8 mouse cellular contexts compared by ENCODE assay signal in the genomic region with DNA sequence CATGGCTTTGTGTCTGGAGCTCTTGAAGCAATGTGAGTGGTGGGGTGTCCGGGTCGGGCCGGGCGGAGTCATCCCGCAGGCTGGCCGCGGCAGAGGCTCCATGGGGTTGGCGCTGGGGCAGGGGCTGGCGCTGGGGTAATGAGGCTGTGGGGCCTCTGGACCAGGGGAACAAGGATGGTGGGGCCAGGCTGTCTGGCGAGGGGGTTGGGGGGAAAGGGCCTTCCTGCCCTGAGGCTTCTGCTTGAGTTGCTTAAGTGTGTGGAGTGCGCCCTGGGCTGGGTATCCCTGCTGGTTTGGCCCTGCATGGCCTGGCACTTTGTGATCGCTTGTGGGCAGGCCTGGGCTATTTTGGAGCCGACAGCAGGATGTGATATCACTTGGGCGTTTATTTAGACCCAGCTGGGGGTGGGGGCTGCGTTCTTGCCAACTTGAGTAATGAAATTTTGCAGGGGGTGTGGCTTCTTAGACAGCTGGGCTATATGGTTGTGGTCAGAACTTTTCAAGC. TPM values are rescaled to one million over a fixed set of nuclear protein-coding genes. Genes with fewer than 3 reads are reported as not detected.
A peak's percentile ranks its signal among the peaks of the same experiment; 100 is the strongest.
DNase-seq lines count a peak whose midpoint lies in the region; ATAC-seq and TF ChIP-seq lines count a peak whose summit lies in the region.

No protein-coding gene starts in this region.

- peak; percentile 53 to 60 for DNase-seq in B cell, adult 2 months
- peak; percentile 51 to 70 for DNase-seq in adrenal gland, adult 18-20 months (ENCODE audit: low spot score in 2 of 2)
- DNase-seq in liver, postnatal 0 days = peak; percentile 62
- DNase-seq in urinary bladder, postnatal 25 days (ENCODE audit: low spot score) = peak; percentile 57

- H3K36me3 ChIP-seq in embryonic facial prominence, embryonic 15.5 days = no peaks in the 10 kb centered on the region
- H3K36me3 ChIP-seq in heart, embryonic 11.5 days (ENCODE audit: control insufficient read depth, insufficient read depth, low read length) = no peaks in the 10 kb centered on the region
- H3K36me3 ChIP-seq in kidney, embryonic 14.5 days (ENCODE audit: control insufficient read depth, insufficient read depth, low read length) = no peaks in the 10 kb centered on the region
- H3K36me3 ChIP-seq in liver, postnatal 0 days (replicated peaks; ENCODE audit: insufficient read depth, low read length) = no peaks in the 10 kb centered on the region
- H3K36me3 ChIP-seq in neural tube, embryonic 14.5 days (ENCODE audit: control insufficient read depth, insufficient read depth, low read length) = no peaks in the 10 kb centered on the region

- WGBS in embryonic facial prominence, embryonic 15.5 days = 1% methylated on average over 15 of the region's 15 CpGs
- WGBS in heart, embryonic 11.5 days (ENCODE audit: insufficient replicate concordance) = 1% methylated on average over 15 of the region's 15 CpGs
- WGBS in kidney, embryonic 14.5 days = under 1% methylated on average over 15 of the region's 15 CpGs
- 2% methylated on average over 15 of the region's 15 CpGs for WGBS in liver, postnatal 0 days (ENCODE audit: insufficient replicate concordance)
- under 1% methylated on average over 15 of the region's 15 CpGs for WGBS in neural tube, embryonic 14.5 days

- TF ChIP-seq EP300 in liver, postnatal 0 days (IDR thresholded peaks at IDR 0.05; ENCODE audit: low read depth) = no peak

- 0 out of 2 replicates have a peak, but pooled peaks have one; percentile 15 for ATAC-seq in embryonic facial prominence, embryonic 15.5 days (ENCODE audit: insufficient number of reproducible peaks, low FRiP score, low TSS enrichment, low read depth)
- no peak for ATAC-seq in heart, embryonic 11.5 days (replicated peaks; ENCODE audit: insufficient number of reproducible peaks, low FRiP score, low TSS enrichment)
- no peak; the same call in 1 of the 2 replicates for ATAC-seq in kidney, embryonic 14.5 days (ENCODE audit: low FRiP score, low TSS enrichment)
- ATAC-seq in liver, postnatal 0 days = no peak
- no peak for ATAC-seq in neural tube, embryonic 14.5 days (ENCODE audit: low read depth)

- no peaks in the 10 kb centered on the region for H3K9me3 ChIP-seq in embryonic facial prominence, embryonic 15.5 days (replicated peaks)
- no peaks in the 10 kb centered on the region for H3K9me3 ChIP-seq in heart, embryonic 11.5 days (replicated peaks; ENCODE audit: control insufficient read depth, low read length)
- no peaks in the 10 kb centered on the region for H3K9me3 ChIP-seq in kidney, embryonic 14.5 days (ENCODE audit: control insufficient read depth, low read length)
- no peaks in the 10 kb centered on the region for H3K9me3 ChIP-seq in liver, postnatal 0 days (ENCODE audit: low read length)
- H3K9me3 ChIP-seq in neural tube, embryonic 14.5 days (ENCODE audit: control insufficient read depth, low read length) = no peaks in the 10 kb centered on the region

- no peaks in the 10 kb centered on the region for H3K27me3 ChIP-seq in embryonic facial prominence, embryonic 15.5 days
- H3K27me3 ChIP-seq in heart, embryonic 11.5 days (ENCODE audit: control insufficient read depth, insufficient read depth, low read length) = no peaks in the 10 kb centered on the region
- no peaks in the 10 kb centered on the region for H3K27me3 ChIP-seq in kidney, embryonic 14.5 days (ENCODE audit: control insufficient read depth, insufficient read depth, low read length)
- no peaks in the 10 kb centered on the region for H3K27me3 ChIP-seq in liver, postnatal 0 days (ENCODE audit: insufficient read depth, low read length)
- no peaks in the 10 kb centered on the region for H3K27me3 ChIP-seq in neural tube, embryonic 14.5 days (ENCODE audit: control insufficient read depth, insufficient read depth, low read length)

- H3K4me3 ChIP-seq in embryonic facial prominence, embryonic 15.5 days (replicated peaks) = peak overlapping the region; percentile 98
- peak overlapping the region; percentile 96 for H3K4me3 ChIP-seq in heart, embryonic 11.5 days (ENCODE audit: low read depth, low read length)
- H3K4me3 ChIP-seq in kidney, embryonic 14.5 days (ENCODE audit: low read length) = peak overlapping the region; percentile 95
- peak overlapping the region; percentile 77 for H3K4me3 ChIP-seq in liver, postnatal 0 days (ENCODE audit: low read depth, low read length)
- peak overlapping the region; percentile 95 for H3K4me3 ChIP-seq in neural tube, embryonic 14.5 days (ENCODE audit: low read depth, low read length)

- no peak for TF ChIP-seq CTCF in liver, postnatal 0 days (IDR thresholded peaks at IDR 0.05; ENCODE audit: low read depth)

- peak overlapping the region; percentile 79 for H3K27ac ChIP-seq in embryonic facial prominence, embryonic 15.5 days (replicated peaks)
- H3K27ac ChIP-seq in heart, embryonic 11.5 days (ENCODE audit: low read depth, low read length) = peak overlapping the region; percentile 80
- peak overlapping the region; percentile 55; the same call in 1 of the 2 replicates for H3K27ac ChIP-seq in kidney, embryonic 14.5 days (ENCODE audit: low read depth, low read length)
- H3K27ac ChIP-seq in liver, postnatal 0 days (ENCODE audit: low read depth) = peak overlapping the region; percentile 77
- peak overlapping the region; percentile 95 for H3K27ac ChIP-seq in neural tube, embryonic 14.5 days (ENCODE audit: low read depth, low read length)

- H3K4me2 ChIP-seq in embryonic facial prominence, embryonic 15.5 days (replicated peaks) = peak overlapping the region; percentile 80
- H3K4me2 ChIP-seq in heart, embryonic 11.5 days = peak overlapping the region; percentile 87
- peak overlapping the region; percentile 88 for H3K4me2 ChIP-seq in kidney, embryonic 14.5 days (replicated peaks; ENCODE audit: low read depth, low read length)
- H3K4me2 ChIP-seq in liver, postnatal 0 days (ENCODE audit: low read depth, low read length) = peak overlapping the region; percentile 88
- peak overlapping the region; percentile 83 for H3K4me2 ChIP-seq in neural tube, embryonic 14.5 days (ENCODE audit: low read depth, low read length)

- H3K9ac ChIP-seq in embryonic facial prominence, embryonic 15.5 days = peak overlapping the region; percentile 96
- peak overlapping the region; percentile 97 for H3K9ac ChIP-seq in heart, embryonic 11.5 days (ENCODE audit: low read depth, low read length)
- H3K9ac ChIP-seq in kidney, embryonic 14.5 days (ENCODE audit: low read depth, low read length) = peak overlapping the region; percentile 95
- H3K9ac ChIP-seq in liver, postnatal 0 days (replicated peaks) = peak overlapping the region; percentile 89
- peak overlapping the region; percentile 99 for H3K9ac ChIP-seq in neural tube, embryonic 14.5 days (replicated peaks; ENCODE audit: low read depth, low read length)

- peaks cover 77% of the 10 kb centered on the region for H3K4me1 ChIP-seq in embryonic facial prominence, embryonic 15.5 days
- peaks cover 66% of the 10 kb centered on the region for H3K4me1 ChIP-seq in heart, embryonic 11.5 days (ENCODE audit: control insufficient read depth, insufficient read depth, low read length)
- H3K4me1 ChIP-seq in kidney, embryonic 14.5 days (ENCODE audit: control insufficient read depth, insufficient read depth, low read length) = peaks cover 63% of the 10 kb centered on the region
- H3K4me1 ChIP-seq in liver, postnatal 0 days (ENCODE audit: insufficient read depth) = peaks cover 48% of the 10 kb centered on the region
- peaks cover 47% of the 10 kb centered on the region for H3K4me1 ChIP-seq in neural tube, embryonic 14.5 days (ENCODE audit: control insufficient read depth, insufficient read depth, low read length)

RNA-seq across cellular contexts. Expression of gene Myl9, which starts 53.1 kb away (rescaled TPM):
- 10 to 100 TPM; 52.0 to 58.6 TPM for total RNA-seq in adrenal gland, adult 18-20 months (2021)
- 245 and 251 TPM in 2 replicates for polyA plus RNA-seq in embryonic facial prominence, embryonic 15.5 days (2015; fragmentation: Nextera tagmentation; extraction: Ambion mirVana)
- polyA plus RNA-seq in heart, embryonic 11.5 days (2014; fragmentation: Nextera tagmentation; extraction: Ambion mirVana) = 2,229 and 2,268 TPM in 2 replicates
- 218 and 250 TPM in 2 replicates for polyA plus RNA-seq in kidney, embryonic 14.5 days (2014; fragmentation: Nextera tagmentation; extraction: Ambion mirVana)
- polyA plus RNA-seq in liver, postnatal 0 days (2015; fragmentation: Nextera tagmentation; extraction: Ambion mirVana) = 50.4 and 51.2 TPM in 2 replicates
- 23.3 and 43.0 TPM in 2 replicates for polyA plus RNA-seq in neural tube, embryonic 14.5 days (2014; fragmentation: Nextera tagmentation; extraction: Ambion mirVana)
